Mouse (Mus musculus): ENCODE measurements around the gene Amph. TPM values are rescaled to one million over a fixed set of nuclear protein-coding genes. Genes with fewer than 3 reads are reported as not detected.
"Not testable (repeated sequence)": the region's sequence is repeated elsewhere in the genome, so short reads cannot be mapped to it uniquely, and the experiment has no call there.

Gene Amph
- polyA plus RNA-seq, 1 experiment from 2014 or later, result 1.4 TPM

- H3K4me2 ChIP-seq, result no peak overlapping the region
- no peaks in the 10 kb centered on the region for H3K9me3 ChIP-seq
- ATAC-seq (ENCODE audit: insufficient number of reproducible peaks, insufficient read depth, low FRiP score, low TSS enrichment, low read depth), result no peak
- H3K9ac ChIP-seq, result no peak overlapping the region
- H3K4me3 ChIP-seq, result no peak overlapping the region
- no peak overlapping the region for H3K27ac ChIP-seq
- no peaks in the 10 kb centered on the region for H3K4me1 ChIP-seq
- no peaks in the 10 kb centered on the region for H3K27me3 ChIP-seq
- 77% methylated on average over 3 of the region's 3 CpGs for WGBS
- H3K36me3 ChIP-seq, result no peaks in the 10 kb centered on the region
Observed at GRCm38 (mm10) chr13:19109331-19109730, 161.3 kb downstream of the Amph start.

- no peak overlapping the region for H3K9ac ChIP-seq
- H3K27ac ChIP-seq, result no peak overlapping the region
- no peaks in the 10 kb centered on the region for H3K36me3 ChIP-seq
- no peaks in the 10 kb centered on the region for H3K4me1 ChIP-seq
- no peak overlapping the region for H3K4me2 ChIP-seq
- H3K9me3 ChIP-seq, result no peaks in the 10 kb centered on the region
- 90% methylated on average over 14 of the region's 14 CpGs for WGBS
- no peak for ATAC-seq (ENCODE audit: insufficient number of reproducible peaks, insufficient read depth, low FRiP score, low TSS enrichment, low read depth)
- no peaks in the 10 kb centered on the region for H3K27me3 ChIP-seq
- H3K4me3 ChIP-seq, result no peak overlapping the region
Observed at GRCm38 (mm10) chr13:19113034-19113922, 165.3 kb downstream of the Amph start.

DNA sequence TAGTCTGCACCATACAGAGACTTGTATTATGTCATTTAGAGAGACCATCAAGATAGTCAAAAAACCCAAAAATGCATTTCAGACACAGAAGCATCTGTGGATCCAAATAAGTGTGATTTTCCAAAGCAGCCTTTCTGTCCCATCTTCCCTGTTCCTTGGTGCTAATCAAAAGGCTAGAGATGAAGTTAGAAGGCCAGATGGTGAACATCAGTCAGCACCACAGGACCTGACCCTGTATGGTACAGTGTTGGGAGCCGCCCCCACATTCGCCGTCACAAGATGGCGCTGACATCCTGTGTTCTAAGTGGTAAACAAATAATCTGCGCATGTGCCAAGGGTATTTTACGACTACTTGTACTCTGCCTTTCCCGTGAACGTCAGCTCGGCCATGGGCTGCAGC is 166.8 kb downstream of the Amph start:
- H3K27me3 ChIP-seq; H3K4me2 ChIP-seq; H3K36me3 ChIP-seq; ATAC-seq (ENCODE audit: insufficient number of reproducible peaks, insufficient read depth, low FRiP score, low TSS enrichment, low read depth); H3K4me1 ChIP-seq; H3K27ac ChIP-seq; H3K9me3 ChIP-seq; H3K9ac ChIP-seq; H3K4me3 ChIP-seq: not testable (repeated sequence)
- 89% methylated on average over 6 of the region's 9 CpGs for WGBS

- ATAC-seq (ENCODE audit: insufficient number of reproducible peaks, insufficient read depth, low FRiP score, low TSS enrichment, low read depth), result no peak
- Histone ChIP-seq H3K4me1 (no peaks in the 10 kb centered on the region), H3K9me3 (no peaks in the 10 kb centered on the region), H3K4me2 (no peak overlapping the region), H3K4me3 (no peak overlapping the region), H3K27me3 (no peaks in the 10 kb centered on the region), H3K36me3 (no peaks in the 10 kb centered on the region), H3K27ac (no peak overlapping the region), H3K9ac (no peak overlapping the region)
- 79% methylated on average over 5 of the region's 5 CpGs for WGBS
Observed at GRCm38 (mm10) chr13:19126912-19127552, 179.0 kb downstream of the Amph start.

DNA sequence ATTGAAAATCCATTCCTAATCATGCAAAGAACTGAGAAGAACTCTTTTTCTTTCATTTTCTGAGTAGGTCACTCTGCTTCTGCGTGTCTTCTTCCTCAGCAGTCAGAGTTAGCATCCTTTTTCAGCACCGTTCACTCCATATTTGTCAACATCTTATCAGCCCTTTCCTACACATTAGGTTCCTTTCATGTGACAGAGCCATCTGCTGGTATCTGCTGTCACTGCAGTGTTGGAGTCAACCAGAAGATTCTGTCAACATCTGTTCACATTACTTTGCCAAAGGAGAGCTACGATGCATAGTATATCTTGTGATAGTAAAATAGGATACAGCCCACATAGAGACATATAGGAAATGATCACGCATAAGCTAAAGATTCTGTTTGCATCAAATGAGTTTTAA is 185.8 kb downstream of the Amph start:
- ATAC-seq (ENCODE audit: insufficient number of reproducible peaks, insufficient read depth, low FRiP score, low TSS enrichment, low read depth), result no peak

DNA sequence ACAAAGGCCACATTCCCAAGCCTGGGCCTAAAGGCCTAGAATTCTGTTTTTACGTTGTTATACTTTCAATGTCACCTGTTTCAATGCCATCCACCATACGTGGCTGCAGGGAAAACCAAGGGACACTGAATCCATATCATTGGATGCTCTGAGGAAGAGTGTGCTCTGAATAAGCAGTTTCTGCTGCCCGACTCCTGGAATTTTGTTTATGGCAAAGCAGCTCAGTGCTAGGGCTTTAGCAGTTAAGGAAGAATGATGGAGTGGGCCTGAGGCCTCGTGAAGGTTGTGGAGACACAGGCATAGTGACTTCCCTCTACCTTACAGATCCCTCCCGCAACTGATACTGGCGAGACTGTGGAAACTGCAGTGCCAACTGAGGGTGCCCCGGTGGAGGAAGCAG is 189.2 kb downstream of the Amph start:
- no peak for ATAC-seq (ENCODE audit: insufficient number of reproducible peaks, insufficient read depth, low FRiP score, low TSS enrichment, low read depth)
- no peak overlapping the region for H3K27ac ChIP-seq
- H3K9me3 ChIP-seq, result no peaks in the 10 kb centered on the region
- H3K4me2 ChIP-seq, result no peak overlapping the region
- 70% methylated on average over 7 of the region's 7 CpGs for WGBS
- H3K4me3 ChIP-seq, result no peak overlapping the region
- H3K27me3 ChIP-seq, result no peaks in the 10 kb centered on the region
- H3K9ac ChIP-seq, result no peak overlapping the region
- H3K36me3 ChIP-seq, result no peaks in the 10 kb centered on the region
- H3K4me1 ChIP-seq, result peaks cover 8% of the 10 kb centered on the region

More for the DNA sequence above, 185.8 kb downstream of the Amph start:
- no peak overlapping the region for H3K9ac ChIP-seq
- no peaks in the 10 kb centered on the region for H3K36me3 ChIP-seq
- H3K4me2 ChIP-seq, result no peak overlapping the region
- no peaks in the 10 kb centered on the region for H3K9me3 ChIP-seq
- H3K4me1 ChIP-seq, result peaks cover 8% of the 10 kb centered on the region
- no peaks in the 10 kb centered on the region for H3K27me3 ChIP-seq
- H3K4me3 ChIP-seq, result no peak overlapping the region
- 40% methylated on average over 4 of the region's 4 CpGs for WGBS
- H3K27ac ChIP-seq, result no peak overlapping the region

- ATAC-seq (ENCODE audit: insufficient number of reproducible peaks, insufficient read depth, low FRiP score, low TSS enrichment, low read depth), result peak; percentile 69; the same call in 1 of the 2 replicates
- WGBS, result 29% methylated on average over 5 of the region's 5 CpGs
Observed at GRCm38 (mm10) chr13:19137932-19138331, 189.9 kb downstream of the Amph start.

DNA sequence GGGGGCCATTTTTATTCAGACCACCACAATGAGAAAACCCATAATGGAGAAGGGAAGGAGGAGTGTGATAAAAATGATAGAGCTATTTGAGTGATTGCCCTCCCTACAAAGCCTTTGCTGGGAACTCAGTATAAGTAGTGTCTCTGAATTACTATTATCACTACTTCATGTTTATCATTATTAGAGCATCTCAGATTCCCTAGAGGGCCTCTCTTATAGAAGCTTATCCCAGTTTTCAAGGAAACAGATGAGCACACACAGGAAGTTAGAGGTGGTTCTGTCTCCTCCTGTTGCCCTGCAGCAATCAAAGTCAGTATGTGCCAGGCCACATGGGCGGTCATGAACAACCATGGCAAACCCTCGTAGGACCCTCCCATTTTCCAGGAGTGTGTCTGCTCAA is 190.5 kb downstream of the Amph start:
- 89% methylated on average over 2 of the region's 2 CpGs for WGBS
- Histone ChIP-seq H3K36me3 (no peaks in the 10 kb centered on the region), H3K27ac (no peak overlapping the region), H3K4me2 (no peak overlapping the region), H3K9me3 (no peaks in the 10 kb centered on the region), H3K4me1 (peaks cover 8% of the 10 kb centered on the region), H3K4me3 (no peak overlapping the region), H3K27me3 (no peaks in the 10 kb centered on the region), H3K9ac (no peak overlapping the region)
- ATAC-seq (ENCODE audit: insufficient number of reproducible peaks, insufficient read depth, low FRiP score, low TSS enrichment, low read depth), result no peak

More at GRCm38 (mm10) chr13:19137932-19138331, 189.9 kb downstream of the Amph start:
- Histone ChIP-seq H3K4me1 (peaks cover 8% of the 10 kb centered on the region), H3K4me2 (no peak overlapping the region), H3K4me3 (no peak overlapping the region), H3K27ac (no peak overlapping the region), H3K9ac (no peak overlapping the region), H3K36me3 (no peaks in the 10 kb centered on the region), H3K27me3 (no peaks in the 10 kb centered on the region), H3K9me3 (no peaks in the 10 kb centered on the region)

DNA sequence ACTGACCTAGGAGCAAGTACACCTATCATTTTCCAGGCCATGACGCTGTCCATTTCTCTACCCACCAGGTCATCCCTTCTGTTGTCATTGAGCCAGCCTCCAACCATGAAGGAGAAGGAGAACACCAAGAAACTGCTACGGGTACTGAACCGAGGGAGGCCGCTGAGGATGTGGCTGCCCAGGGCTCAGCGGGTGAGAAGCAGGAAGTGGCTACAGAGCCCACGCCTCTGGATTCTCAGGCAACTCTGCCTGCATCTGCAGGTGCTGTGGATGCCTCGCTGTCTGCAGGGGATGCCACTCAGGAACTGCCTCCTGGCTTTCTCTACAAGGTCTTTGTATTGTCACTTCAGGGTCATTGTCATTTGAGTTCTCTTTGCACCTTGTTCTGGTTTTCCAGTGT is 191.1 kb downstream of the Amph start:
- H3K27ac ChIP-seq, result no peak overlapping the region
- H3K9ac ChIP-seq, result no peak overlapping the region
- 83% methylated on average over 7 of the region's 7 CpGs for WGBS
- no peaks in the 10 kb centered on the region for H3K9me3 ChIP-seq
- H3K4me2 ChIP-seq, result no peak overlapping the region
- no peaks in the 10 kb centered on the region for H3K36me3 ChIP-seq
- no peaks in the 10 kb centered on the region for H3K27me3 ChIP-seq
- H3K4me3 ChIP-seq, result no peak overlapping the region
- peaks cover 8% of the 10 kb centered on the region for H3K4me1 ChIP-seq
- no peak for ATAC-seq (ENCODE audit: insufficient number of reproducible peaks, insufficient read depth, low FRiP score, low TSS enrichment, low read depth)

- no peak for ATAC-seq (ENCODE audit: insufficient number of reproducible peaks, insufficient read depth, low FRiP score, low TSS enrichment, low read depth)
Observed at GRCm38 (mm10) chr13:19139771-19140170, 191.8 kb downstream of the Amph start.

DNA sequence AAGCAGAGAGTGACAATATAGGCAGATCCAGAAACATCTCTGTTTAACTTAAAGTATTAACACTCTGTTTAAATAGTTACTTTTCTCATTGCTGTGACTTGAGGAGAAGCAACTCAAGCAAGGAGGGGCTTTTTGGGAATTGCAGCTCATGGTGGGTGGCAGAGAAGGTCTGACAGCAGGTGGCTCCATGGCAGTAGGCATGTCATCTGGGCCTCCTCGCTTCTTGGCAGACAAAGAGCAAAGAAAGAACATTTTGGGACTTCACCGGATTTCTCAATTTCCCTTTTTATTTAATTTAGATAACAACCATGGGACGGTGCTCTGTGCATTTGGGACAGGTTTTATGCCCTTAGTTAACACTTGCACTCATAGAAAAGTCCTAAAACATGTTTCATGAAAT is 195.8 kb downstream of the Amph start:
- Histone ChIP-seq H3K27me3 (no peaks in the 10 kb centered on the region), H3K4me2 (no peak overlapping the region), H3K4me1 (no peaks in the 10 kb centered on the region), H3K9ac (no peak overlapping the region), H3K4me3 (no peak overlapping the region), H3K27ac (no peak overlapping the region), H3K36me3 (no peaks in the 10 kb centered on the region), H3K9me3 (no peaks in the 10 kb centered on the region)
- 75% methylated on average over 3 of the region's 3 CpGs for WGBS
- ATAC-seq (ENCODE audit: insufficient number of reproducible peaks, insufficient read depth, low FRiP score, low TSS enrichment, low read depth), result no peak

More at GRCm38 (mm10) chr13:19139771-19140170, 191.8 kb downstream of the Amph start:
- Histone ChIP-seq H3K27me3 (no peaks in the 10 kb centered on the region), H3K36me3 (no peaks in the 10 kb centered on the region), H3K9ac (no peak overlapping the region), H3K4me2 (no peak overlapping the region), H3K27ac (no peak overlapping the region), H3K4me1 (peaks cover 8% of the 10 kb centered on the region), H3K4me3 (no peak overlapping the region), H3K9me3 (no peaks in the 10 kb centered on the region)
- 85% methylated on average over 1 of the region's 1 CpGs for WGBS

- H3K9ac ChIP-seq, result no peak overlapping the region
- H3K4me3 ChIP-seq, result no peak overlapping the region
- H3K27ac ChIP-seq, result no peak overlapping the region
- H3K4me2 ChIP-seq, result no peak overlapping the region
- 89% methylated on average over 3 of the region's 3 CpGs for WGBS
- H3K9me3 ChIP-seq, result no peaks in the 10 kb centered on the region
- H3K4me1 ChIP-seq, result no peaks in the 10 kb centered on the region
- no peaks in the 10 kb centered on the region for H3K36me3 ChIP-seq
- no peak for ATAC-seq (ENCODE audit: insufficient number of reproducible peaks, insufficient read depth, low FRiP score, low TSS enrichment, low read depth)
- no peaks in the 10 kb centered on the region for H3K27me3 ChIP-seq
Observed at GRCm38 (mm10) chr13:19147468-19147867, 199.5 kb downstream of the Amph start.
